Mouse (Mus musculus) right cerebral cortex, postnatal 36 days (tissue): ENCODE results near the gene Capg.
"Not testable (repeated sequence)": the region's sequence is repeated elsewhere in the genome, so short reads cannot be mapped to it uniquely, and the experiment has no call there.

Experiments
- DNase-seq, 2 experiments: peaks; one replicate each; pipeline ENCODE4 v3.0.0; 2022; ENCODE audit warnings: low spot score in 2 of 2, mixed read lengths in 1 of 2

Capg gene

GRCm38 (mm10) chr6:72532580-72532979 lies 11.6 kb upstream of the Capg start:
- peak; percentile 27 to 51 for DNase-seq

- DNase-seq = not testable (repeated sequence)
These were observed 10.6 kb upstream of the Capg start for GRCm38 (mm10) chr6:72533555-72533954.

- peak; percentile 45 to 46 for DNase-seq
These were observed 10.0 kb upstream of the Capg start for GRCm38 (mm10) chr6:72534035-72534809.

- peak in 1 of 2 experiments; percentile 62 for DNase-seq
These were observed 9.0 kb upstream of the Capg start for GRCm38 (mm10) chr6:72535165-72535564.

- no peak for DNase-seq
These were observed 6.1 kb upstream of the Capg start for GRCm38 (mm10) chr6:72537998-72538500.

- peak; percentile 91 to 96 for DNase-seq
These were observed 5.6 kb upstream of the Capg start for GRCm38 (mm10) chr6:72538562-72539031.

- DNase-seq = no peak
These were observed 833 bp upstream of the Capg start for GRCm38 (mm10) chr6:72543265-72543850.

GRCm38 (mm10) chr6:72545377-72545776 lies 1.2 kb downstream of the Capg start:
- DNase-seq = no peak

- no peak for DNase-seq
These were observed 2.9 kb downstream of the Capg start for GRCm38 (mm10) chr6:72547121-72547520.

GRCm38 (mm10) chr6:72547862-72548261 lies 3.7 kb downstream of the Capg start:
- no peak for DNase-seq

GRCm38 (mm10) chr6:72549041-72549580 lies 4.9 kb downstream of the Capg start:
- no peak for DNase-seq

- no peak for DNase-seq
These were observed 5.8 kb downstream of the Capg start for GRCm38 (mm10) chr6:72550025-72550424.

- no peak for DNase-seq
These were observed 6.4 kb downstream of the Capg start for GRCm38 (mm10) chr6:72550503-72551100.

GRCm38 (mm10) chr6:72552171-72553078 lies 8.2 kb downstream of the Capg start:
- DNase-seq = peak; percentile 33 to 45

GRCm38 (mm10) chr6:72553079-72553412 lies 8.9 kb downstream of the Capg start:
- no peak for DNase-seq

GRCm38 (mm10) chr6:72560801-72561200 lies 16.6 kb downstream of the Capg start:
- no peak for DNase-seq

GRCm38 (mm10) chr6:72562486-72562885 lies 18.3 kb downstream of the Capg start:
- no peak for DNase-seq

GRCm38 (mm10) chr6:72562894-72563293 lies 18.7 kb downstream of the Capg start:
- DNase-seq = no peak

- no peak for DNase-seq
These were observed 21.3 kb downstream of the Capg start for GRCm38 (mm10) chr6:72565506-72565905.

- peak; percentile 80 for DNase-seq
These were observed 21.9 kb downstream of the Capg start for GRCm38 (mm10) chr6:72566044-72566443.

- DNase-seq = no peak
These were observed 23.3 kb downstream of the Capg start for GRCm38 (mm10) chr6:72567508-72567907.
